Mouse (Mus musculus) forebrain, embryonic 10.5 days (tissue): Measurements from ENCODE around the gene Sectm1b. TPM values are rescaled to one million over a fixed set of nuclear protein-coding genes. Genes with fewer than 3 reads are reported as not detected.
"Not testable (repeated sequence)": the region's sequence is repeated elsewhere in the genome, so short reads cannot be mapped to it uniquely, and the experiment has no call there.

Source experiments
- DNase-seq: peaks from one replicate; pipeline ENCODE4 v3.0.0-alpha.2; 2017; ENCODE audit warnings: low spot score; ENCODE audit errors: extremely low spot score
- H3K27ac ChIP-seq: fragments of 300-500 bp; sonication (generic); 2 replicates; pipeline ENCODE4 v1.5.1; 2016; ENCODE audit warnings: mild to moderate bottlenecking
- H3K27me3 ChIP-seq: fragments of 300-500 bp; sonication (generic); 2 replicates; pipeline ENCODE4 v1.6.1; 2016; ENCODE audit warnings: mild to moderate bottlenecking; ENCODE audit not compliant: poor library complexity, severe bottlenecking
- H3K36me3 ChIP-seq: fragments of 300-500 bp; sonication (generic); replicated peaks from 2 replicates; pipeline ENCODE4 v1.6.1; 2016; ENCODE audit warnings: mild to moderate bottlenecking, moderate library complexity
- H3K4me1 ChIP-seq: fragments of 300-500 bp; sonication (generic); 2 replicates; pipeline ENCODE4 v1.6.1; 2016
- H3K4me3 ChIP-seq: fragments of 300-500 bp; sonication (generic); 2 replicates; pipeline ENCODE4 v1.5.1; 2016; ENCODE audit warnings: mild to moderate bottlenecking, moderate library complexity
- H3K9me3 ChIP-seq: fragments of 300-500 bp; sonication (generic); 2 replicates; pipeline ENCODE4 v1.6.1; 2016; ENCODE audit warnings: mild to moderate bottlenecking, moderate library complexity
- WGBS: fragments of 180-500 bp; shearing (Covaris S2); methylation state at CpG from one replicate; pipeline ENCODE4 v1.1.7; 2016; 5-methylcytosine and 5-hydroxymethylcytosine counted together
- polyA plus RNA-seq: library from polyadenylated mRNA; unstranded; fragments of >200 nt; fragmentation: Nextera tagmentation; extraction: Ambion mirVana; gene quantifications from 2 replicates; pipeline ENCODE4 v1.2.1, GENCODE M21; 2016

The Sectm1b gene
- polyA plus RNA-seq, 1 experiment from 2014 or later: not detected

DNA sequence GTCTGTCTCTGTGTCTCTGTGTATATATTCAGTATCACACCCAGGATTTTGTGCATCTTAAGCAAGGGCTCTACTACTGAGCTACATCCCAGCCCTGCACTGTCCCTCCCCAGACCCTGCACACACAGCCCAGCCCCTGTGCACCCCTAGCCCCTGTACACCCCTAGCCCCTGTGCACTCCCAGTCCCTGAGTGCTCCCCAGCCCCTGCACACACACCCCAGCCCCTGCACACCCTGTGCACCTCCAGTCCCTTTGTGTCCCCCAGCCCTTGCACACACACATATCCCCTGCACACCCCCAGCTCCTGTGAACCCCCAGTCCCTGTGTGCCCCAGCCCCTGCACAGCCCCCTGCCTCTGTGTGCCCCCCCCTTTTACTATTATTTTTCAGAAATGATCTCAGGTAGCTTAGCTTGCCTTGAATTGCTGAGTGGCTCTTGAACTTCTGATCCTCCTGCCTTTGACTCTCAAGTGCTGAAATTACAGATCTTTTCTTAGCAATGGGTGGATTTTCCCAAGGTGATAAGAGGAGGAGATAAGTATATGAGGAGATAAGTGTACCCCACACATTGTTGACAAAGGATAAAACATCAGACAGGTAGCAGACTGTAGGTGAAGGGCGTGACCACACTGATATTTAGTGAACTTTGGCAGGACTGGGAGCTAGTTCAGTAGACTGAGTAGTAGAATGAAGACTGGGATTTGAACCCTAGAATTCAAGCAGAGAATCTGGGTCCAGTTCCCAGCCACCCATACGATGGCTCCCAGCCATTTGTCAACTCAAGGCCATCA, 26.6 kb upstream of the Sectm1b start:
- Histone ChIP-seq H3K27me3 (no peaks in the 10 kb centered on the region), H3K27ac (no peak overlapping the region), H3K4me3 (no peak overlapping the region), H3K4me1 (no peaks in the 10 kb centered on the region), H3K9me3 (no peaks in the 10 kb centered on the region), H3K36me3 (no peaks in the 10 kb centered on the region)
- no peak for DNase-seq
- WGBS: 89% methylated on average over 2 of the region's 2 CpGs

DNA sequence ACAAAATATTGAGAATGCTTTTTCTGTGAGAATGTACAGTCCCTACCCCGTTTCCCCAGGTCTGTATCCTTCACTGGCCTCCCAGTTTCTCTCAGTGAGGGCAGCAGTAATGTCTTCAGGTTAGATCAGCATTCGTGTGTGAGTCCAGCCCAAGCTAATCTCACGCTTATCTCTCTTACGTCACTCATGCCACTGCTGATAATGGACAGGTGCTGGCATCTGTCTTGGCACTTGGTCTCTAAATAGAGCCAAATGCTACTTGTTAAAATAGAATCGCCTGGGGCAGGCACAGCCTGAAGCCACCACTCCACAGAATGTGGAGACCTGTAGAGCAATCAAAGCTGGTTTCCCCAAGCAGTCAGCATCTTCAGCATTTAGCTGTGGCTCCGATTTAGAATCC, 25.6 kb upstream of the Sectm1b start:
- no peak for DNase-seq
- H3K4me1 ChIP-seq: no peaks in the 10 kb centered on the region
- H3K27ac ChIP-seq: no peak overlapping the region
- no peaks in the 10 kb centered on the region for H3K9me3 ChIP-seq
- no peak overlapping the region for H3K4me3 ChIP-seq
- H3K27me3 ChIP-seq: no peaks in the 10 kb centered on the region
- WGBS: 88% methylated on average over 6 of the region's 6 CpGs
- no peaks in the 10 kb centered on the region for H3K36me3 ChIP-seq

DNA sequence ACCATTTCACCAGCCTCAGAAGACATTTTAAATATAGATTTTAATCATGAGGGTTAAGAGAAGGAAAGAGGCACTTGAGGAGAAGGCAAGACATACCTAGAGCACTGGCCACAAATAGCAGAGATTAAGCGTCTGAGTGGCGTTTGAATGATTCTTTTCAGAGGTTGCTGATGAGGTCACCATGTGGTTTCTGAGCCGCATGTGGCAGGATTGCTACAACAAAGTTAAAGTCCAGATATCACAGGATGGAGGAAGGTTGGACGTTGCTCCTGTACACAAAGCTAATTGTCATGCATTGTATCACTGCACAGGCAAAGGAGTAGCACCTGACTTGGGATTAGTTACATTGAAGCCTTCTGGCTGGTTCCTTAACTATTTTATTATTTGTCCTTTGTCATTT, 22.9 kb upstream of the Sectm1b start:
- Histone ChIP-seq H3K27me3 (no peaks in the 10 kb centered on the region), H3K4me3 (no peak overlapping the region), H3K4me1 (no peaks in the 10 kb centered on the region), H3K27ac (no peak overlapping the region), H3K36me3 (no peaks in the 10 kb centered on the region), H3K9me3 (no peaks in the 10 kb centered on the region)
- WGBS: 65% methylated on average over 4 of the region's 4 CpGs
- no peak for DNase-seq

- no peaks in the 10 kb centered on the region for H3K4me1 ChIP-seq
- no peaks in the 10 kb centered on the region for H3K27me3 ChIP-seq
- H3K9me3 ChIP-seq: no peaks in the 10 kb centered on the region
- no peak overlapping the region for H3K27ac ChIP-seq
- H3K4me3 ChIP-seq: no peak overlapping the region
- no peaks in the 10 kb centered on the region for H3K36me3 ChIP-seq
- no peak for DNase-seq
- WGBS: 83% methylated on average over 5 of the region's 5 CpGs
Observed at GRCm38 (mm10) chr11:121085181-121085580, 21.8 kb upstream of the Sectm1b start.

- H3K9me3 ChIP-seq: no peaks in the 10 kb centered on the region
- no peaks in the 10 kb centered on the region for H3K4me1 ChIP-seq
- no peak overlapping the region for H3K4me3 ChIP-seq
- H3K27me3 ChIP-seq: no peaks in the 10 kb centered on the region
- no peak for DNase-seq
- H3K36me3 ChIP-seq: no peaks in the 10 kb centered on the region
- H3K27ac ChIP-seq: no peak overlapping the region
- 89% methylated on average over 6 of the region's 6 CpGs for WGBS
Observed at GRCm38 (mm10) chr11:121082857-121083500, 19.6 kb upstream of the Sectm1b start.

GRCm38 (mm10) chr11:121082250-121082649, 18.9 kb upstream of the Sectm1b start:
- H3K27me3 ChIP-seq: no peaks in the 10 kb centered on the region
- no peak overlapping the region for H3K27ac ChIP-seq
- H3K4me1 ChIP-seq: no peaks in the 10 kb centered on the region
- no peaks in the 10 kb centered on the region for H3K9me3 ChIP-seq
- DNase-seq: no peak
- H3K36me3 ChIP-seq: no peaks in the 10 kb centered on the region
- no peak overlapping the region for H3K4me3 ChIP-seq
- 87% methylated on average over 3 of the region's 3 CpGs for WGBS

GRCm38 (mm10) chr11:121081120-121081519, 17.8 kb upstream of the Sectm1b start, which contains the start of gene Sectm1a:
TSS of gene Sectm1a (minus strand) at chr11:121081220.
- H3K27ac ChIP-seq: no peak within 1 kb of the TSS
- H3K9me3 ChIP-seq: no peaks in the 10 kb centered on the region
- H3K36me3 ChIP-seq: no peaks in the 10 kb centered on the region
- WGBS: 67% methylated on average over 3 of the region's 3 CpGs
- no peak for DNase-seq
- H3K4me1 ChIP-seq: no peaks in the 10 kb centered on the region
- no peak within 1 kb of the TSS for H3K4me3 ChIP-seq
- no peaks in the 10 kb centered on the region for H3K27me3 ChIP-seq

DNA sequence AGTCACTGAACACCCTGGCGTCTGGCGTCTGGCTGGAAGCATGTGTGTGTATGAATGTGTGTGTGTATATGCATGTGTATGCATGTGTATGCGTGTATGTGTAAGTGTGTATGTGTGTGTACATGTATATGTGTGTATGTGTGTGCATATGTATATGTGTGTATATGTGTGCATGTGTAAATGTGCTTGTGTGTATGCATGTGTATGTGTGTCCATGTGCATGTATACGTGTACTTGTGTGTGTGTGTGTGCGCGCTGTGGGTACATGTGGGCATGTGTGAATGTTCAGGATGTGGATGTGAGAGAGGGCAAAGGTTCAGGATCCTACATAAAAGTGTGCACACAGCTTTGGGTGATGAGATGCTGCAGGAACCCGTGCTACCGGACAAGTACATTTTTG, 17.0 kb upstream of the Sectm1b start:
- H3K4me1 ChIP-seq: no peaks in the 10 kb centered on the region
- no peak overlapping the region for H3K27ac ChIP-seq
- no peaks in the 10 kb centered on the region for H3K9me3 ChIP-seq
- no peak for DNase-seq
- WGBS: 95% methylated on average over 8 of the region's 8 CpGs
- no peaks in the 10 kb centered on the region for H3K36me3 ChIP-seq
- H3K27me3 ChIP-seq: no peaks in the 10 kb centered on the region
- H3K4me3 ChIP-seq: no peak overlapping the region

DNA sequence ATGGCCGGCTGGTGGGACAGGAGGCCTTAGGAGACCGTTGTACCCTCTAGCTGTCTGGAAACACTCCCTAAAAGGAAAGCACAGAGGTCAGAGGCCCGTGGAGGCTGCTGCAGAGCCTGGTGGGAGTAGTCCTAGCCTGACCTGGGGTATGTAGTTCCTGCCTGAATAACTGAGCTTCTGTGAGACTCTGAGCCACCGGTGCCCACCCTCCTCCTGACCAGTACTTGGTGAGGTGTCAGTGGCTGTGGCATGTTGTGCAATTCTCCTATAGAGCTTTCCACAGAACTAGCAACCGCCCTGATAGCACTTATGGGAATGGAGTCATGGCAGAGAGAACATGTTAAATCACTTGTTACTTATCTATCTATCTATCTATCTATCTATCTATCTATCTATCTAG, 12.3 kb upstream of the Sectm1b start:
- no peaks in the 10 kb centered on the region for H3K9me3 ChIP-seq
- 84% methylated on average over 5 of the region's 5 CpGs for WGBS
- no peaks in the 10 kb centered on the region for H3K4me1 ChIP-seq

GRCm38 (mm10) chr11:121069662-121070061, 6.3 kb upstream of the Sectm1b start:
- not testable (repeated sequence) for H3K27me3 ChIP-seq, H3K27ac ChIP-seq
- WGBS: 91% methylated on average over 12 of the region's 16 CpGs

More for the DNA sequence above, 12.3 kb upstream of the Sectm1b start:
- Histone ChIP-seq H3K4me3 (no peak overlapping the region), H3K36me3 (no peaks in the 10 kb centered on the region), H3K27me3 (no peaks in the 10 kb centered on the region), H3K27ac (no peak overlapping the region)
- no peak for DNase-seq

GRCm38 (mm10) chr11:121067895-121068294, 4.5 kb upstream of the Sectm1b start:
- H3K4me1 ChIP-seq: no peaks in the 10 kb centered on the region

More at GRCm38 (mm10) chr11:121069662-121070061, 6.3 kb upstream of the Sectm1b start:
- DNase-seq, H3K4me3 ChIP-seq, H3K36me3 ChIP-seq, H3K9me3 ChIP-seq, H3K4me1 ChIP-seq: not testable (repeated sequence)

DNA sequence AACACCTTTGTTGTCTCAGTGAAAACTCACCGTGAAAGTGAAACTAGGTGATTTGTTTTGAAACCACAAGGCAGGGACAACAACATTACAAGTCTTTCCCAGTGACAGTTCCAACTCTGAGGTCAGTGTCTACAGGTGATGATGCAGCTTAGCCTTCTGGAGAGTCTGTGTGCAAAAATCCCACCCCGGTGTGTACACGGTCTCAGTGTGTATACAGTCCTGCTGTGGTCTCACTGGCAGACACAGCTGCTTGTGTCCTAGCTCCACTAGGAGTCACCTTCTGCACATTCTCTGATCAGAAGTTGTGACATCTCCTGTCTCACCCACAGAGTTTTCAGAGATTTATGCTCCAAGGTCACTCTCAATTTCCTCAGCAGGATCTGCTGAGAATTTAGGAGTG, 828 bp upstream of the Sectm1b start:
- H3K4me1 ChIP-seq: no peaks in the 10 kb centered on the region
- no peak for DNase-seq
- WGBS: 85% methylated on average over 3 of the region's 3 CpGs
- H3K9me3 ChIP-seq: no peaks in the 10 kb centered on the region
- no peak overlapping the region for H3K4me3 ChIP-seq
- no peaks in the 10 kb centered on the region for H3K27me3 ChIP-seq
- H3K36me3 ChIP-seq: no peaks in the 10 kb centered on the region
- no peak overlapping the region for H3K27ac ChIP-seq

More at GRCm38 (mm10) chr11:121067895-121068294, 4.5 kb upstream of the Sectm1b start:
- Histone ChIP-seq H3K9me3 (no peaks in the 10 kb centered on the region), H3K4me3 (no peak overlapping the region), H3K27ac (no peak overlapping the region), H3K36me3 (no peaks in the 10 kb centered on the region), H3K27me3 (no peaks in the 10 kb centered on the region)
- WGBS: 92% methylated on average over 2 of the region's 2 CpGs
- DNase-seq: no peak

GRCm38 (mm10) chr11:121061615-121062014, 1.8 kb downstream of the Sectm1b start:
- H3K27me3 ChIP-seq: no peaks in the 10 kb centered on the region
- H3K9me3 ChIP-seq: no peaks in the 10 kb centered on the region
- no peaks in the 10 kb centered on the region for H3K36me3 ChIP-seq
- no peak overlapping the region for H3K4me3 ChIP-seq
- H3K27ac ChIP-seq: no peak overlapping the region
- no peaks in the 10 kb centered on the region for H3K4me1 ChIP-seq
- no peak for DNase-seq
- WGBS: 85% methylated on average over 8 of the region's 8 CpGs
